Mouse (Mus musculus) kidney, adult 2 months (tissue): ENCODE measurements around the gene Atg5.

Experiments used
- CTCF ChIP-seq: fragments of 200-500 bp; conservative IDR thresholded peaks from 2 replicates; pipeline ENCODE4 v1.5.1; 2011; ENCODE audit warnings: low read depth, mild to moderate bottlenecking, control low read depth, low read length, moderate library complexity, mixed read lengths; ENCODE audit not compliant: insufficient read depth, insufficient read length
- POLR2A ChIP-seq: fragments of 200-500 bp; IDR thresholded peaks from one replicate; pipeline ENCODE4 v1.6.1; 2011; ENCODE audit warnings: low read depth, low read length, control low read depth

GRCm38 (mm10) chr10:44306308-44306707 lies 38.1 kb downstream of the Atg5 start:
- no peak for TF ChIP-seq CTCF
- TF ChIP-seq POLR2A = no peak
